Mouse (Mus musculus): ENCODE measurements at regions not wholly inside any gene's neighbourhood (a gene's known extent, or its start where the extent isn't known, plus 50 kb on each side); places are given as distances from the start of the nearest gene placed in this dataset.

- no peak for TF ChIP-seq CTCF (IDR thresholded peaks at IDR 0.05; ENCODE audit: control insufficient read depth, insufficient read depth, low read length)
- no peak for TF ChIP-seq POLR2A (IDR thresholded peaks at IDR 0.05; ENCODE audit: borderline replicate concordance, control insufficient read depth, low read depth, low read length)
Measured at GRCm38 (mm10) chr17:79465666-79466065, 110.8 kb upstream of the Cdc42ep3 start.
